Mouse (Mus musculus) megakaryocyte, adult 5-6 weeks (primary cell): ENCODE data around the gene Rimbp2. TPM values are rescaled to one million over a fixed set of nuclear protein-coding genes. Genes with fewer than 3 reads are reported as not detected.
"Not testable (repeated sequence)": the region's sequence is repeated elsewhere in the genome, so short reads cannot be mapped to it uniquely, and the experiment has no call there.

Source experiments
- ATAC-seq: 2 replicates; pipeline ENCODE4 v1.8.0; 2016; ENCODE audit warnings: mild to moderate bottlenecking, inconsistent platforms; ENCODE audit not compliant: poor library complexity, severe bottlenecking
- total RNA-seq, 2 experiments: library from RNA; stranded (forward) in 1 of 2; stranded (reverse) in 1 of 2; fragments of 153-499, 151-499 nt in 1 of 2; fragments of 221-1000, 200-1000 nt in 1 of 2; gene quantifications; 2 replicates each; pipeline versions ENCODE4 v1.2.3 to v1.2.4; 2015 to 2017

The Rimbp2 gene
- not detected in 2 replicates for total RNA-seq (2015)
- not detected in 2 replicates for total RNA-seq (2017)

- ATAC-seq: no peak
These were observed at the start of gene Rimbp2 for GRCm38 (mm10) chr5:128953278-128954070. Gene Rimbp2 (minus strand): TSS chr5:128953486.

GRCm38 (mm10) chr5:129002571-129003011 is 49.3 kb upstream of the Rimbp2 start:
- peak; percentile 66 for ATAC-seq

DNA sequence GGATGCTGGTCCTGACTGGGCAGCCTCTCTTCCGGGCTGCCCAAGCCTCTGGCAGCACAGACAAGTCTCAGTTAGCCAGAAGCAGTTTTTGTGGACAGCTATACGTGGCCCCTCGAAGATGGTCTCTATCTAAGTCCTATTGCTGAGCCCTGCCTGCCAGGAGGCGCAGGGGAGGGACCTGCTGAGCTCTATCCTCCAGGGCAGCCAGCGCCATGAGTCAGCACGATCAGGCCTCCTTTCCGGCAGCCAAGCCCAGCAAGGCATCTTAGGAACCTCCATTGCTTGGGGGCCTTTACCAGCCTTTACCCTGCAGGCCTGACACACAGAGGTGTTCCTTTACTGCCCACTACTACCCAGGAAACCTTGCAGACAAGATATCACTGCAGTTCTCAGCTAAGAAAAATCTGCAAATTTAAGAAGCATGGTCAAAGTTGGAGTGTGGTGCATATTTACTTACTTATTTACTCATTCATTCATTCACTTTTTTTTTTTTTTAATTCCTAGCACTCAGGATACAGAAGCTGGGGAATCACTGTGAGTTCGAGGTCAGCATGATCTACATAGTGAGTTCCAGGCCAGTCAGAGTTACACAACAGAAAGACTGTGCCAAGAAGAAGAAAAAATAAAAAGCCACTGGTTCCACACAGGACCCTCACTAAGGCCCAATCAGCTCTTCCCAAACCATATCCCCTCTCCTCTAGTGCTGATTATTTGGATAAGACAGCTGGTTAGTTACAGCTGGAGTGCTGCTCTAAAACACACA is 47.6 kb upstream of the Rimbp2 start:
- ATAC-seq: peak; percentile 46

DNA sequence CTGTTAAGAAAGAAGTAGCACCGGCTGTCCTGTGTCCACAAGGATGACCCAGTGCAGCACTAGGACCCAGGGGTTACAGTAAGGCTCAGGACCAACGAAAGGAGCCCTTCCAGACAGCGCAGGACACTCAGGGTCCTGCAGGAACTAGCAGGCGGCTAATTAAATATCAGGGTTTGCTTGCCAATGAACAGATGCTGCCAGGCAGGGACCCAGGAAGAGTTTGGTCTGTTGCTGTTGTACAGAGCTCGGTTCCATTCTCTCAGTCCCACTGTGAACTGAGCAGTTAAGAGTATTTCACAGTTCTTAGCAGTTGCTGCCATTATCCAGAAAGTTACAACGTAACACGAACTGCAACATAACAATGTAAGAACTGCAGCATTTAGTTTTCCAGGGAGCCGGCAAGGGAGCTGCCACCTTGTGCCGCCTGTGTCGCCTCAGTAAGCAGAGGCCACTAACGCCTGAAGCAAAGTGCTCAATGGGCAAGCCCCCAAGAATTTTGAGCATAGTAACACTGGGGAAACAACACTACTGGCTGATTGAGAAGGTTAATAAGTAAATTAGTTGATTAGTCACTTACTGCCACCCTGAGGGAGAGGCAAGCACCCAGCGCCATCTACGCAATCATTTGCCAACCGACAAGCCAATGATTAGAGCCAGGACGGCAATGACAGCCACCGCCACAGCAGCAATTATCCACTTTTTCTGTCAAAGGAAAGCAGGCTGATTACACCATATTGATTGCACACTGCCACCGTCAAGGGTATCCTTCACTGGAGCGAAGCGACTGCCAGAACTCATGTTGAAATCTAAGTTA is 34.1 kb upstream of the Rimbp2 start:
- no peak for ATAC-seq

DNA sequence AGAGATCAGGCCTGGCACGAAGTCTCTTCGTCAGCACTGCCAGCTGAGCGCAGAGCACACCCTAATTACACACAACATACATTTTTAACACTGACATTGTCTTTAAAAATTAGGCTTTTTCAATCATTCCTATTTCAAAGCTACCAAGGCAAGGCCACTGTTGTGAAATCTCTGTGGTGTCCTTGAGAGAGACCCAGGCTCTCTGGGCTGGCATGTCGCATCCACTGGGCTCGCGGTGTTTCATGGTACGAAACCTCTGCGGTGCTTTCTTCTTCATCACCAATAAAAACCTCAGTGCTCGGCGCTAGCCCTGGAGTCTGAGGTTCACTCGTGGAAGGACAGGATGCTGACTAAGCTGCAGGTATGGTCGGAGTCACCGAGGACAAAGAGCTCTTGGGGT is 32.7 kb upstream of the Rimbp2 start:
- no peak for ATAC-seq

DNA sequence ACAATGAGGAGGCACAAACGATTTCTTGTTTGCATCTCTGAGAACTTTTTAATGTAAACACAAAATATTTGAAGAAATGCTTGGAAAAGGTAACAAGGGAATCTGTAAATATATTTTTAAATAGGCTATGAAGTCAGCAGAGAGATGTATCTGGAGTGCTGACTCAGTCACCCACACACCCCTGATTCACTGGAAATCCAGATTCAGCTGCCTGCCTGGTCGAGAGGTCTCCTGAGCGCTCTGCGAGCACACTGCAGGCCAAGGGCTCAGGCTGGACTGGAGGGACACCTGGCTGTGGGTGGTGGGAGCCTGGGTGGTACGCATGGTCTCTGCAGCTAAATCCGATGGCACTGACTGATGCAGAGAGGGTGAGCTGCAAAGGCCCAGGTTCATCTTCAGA is 31.2 kb upstream of the Rimbp2 start:
- ATAC-seq: no peak

GRCm38 (mm10) chr5:128981607-128982006 is 28.3 kb upstream of the Rimbp2 start:
- ATAC-seq: peak; percentile 87

GRCm38 (mm10) chr5:128980857-128981256 is 27.6 kb upstream of the Rimbp2 start:
- ATAC-seq: no peak

DNA sequence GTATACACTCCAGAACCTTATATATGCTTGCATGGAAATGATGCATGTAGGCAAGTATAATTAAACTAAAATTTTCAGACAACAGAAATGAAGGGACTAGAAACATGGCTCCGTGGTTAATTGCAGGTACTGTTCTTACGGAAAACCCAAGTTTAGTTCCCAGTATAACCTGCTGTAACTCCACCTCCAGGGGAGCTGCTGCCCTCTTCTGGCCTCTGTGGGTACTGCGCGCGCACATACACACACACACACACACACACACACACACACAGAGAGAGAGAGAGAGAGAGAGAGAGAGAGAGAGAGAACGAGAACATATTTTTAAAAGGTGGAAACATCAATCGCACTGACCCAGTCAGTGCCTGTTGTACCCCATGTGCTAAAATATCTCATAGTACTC is 25.7 kb upstream of the Rimbp2 start:
- no peak for ATAC-seq

GRCm38 (mm10) chr5:128977466-128977865 is 24.2 kb upstream of the Rimbp2 start:
- ATAC-seq: not testable (repeated sequence)

DNA sequence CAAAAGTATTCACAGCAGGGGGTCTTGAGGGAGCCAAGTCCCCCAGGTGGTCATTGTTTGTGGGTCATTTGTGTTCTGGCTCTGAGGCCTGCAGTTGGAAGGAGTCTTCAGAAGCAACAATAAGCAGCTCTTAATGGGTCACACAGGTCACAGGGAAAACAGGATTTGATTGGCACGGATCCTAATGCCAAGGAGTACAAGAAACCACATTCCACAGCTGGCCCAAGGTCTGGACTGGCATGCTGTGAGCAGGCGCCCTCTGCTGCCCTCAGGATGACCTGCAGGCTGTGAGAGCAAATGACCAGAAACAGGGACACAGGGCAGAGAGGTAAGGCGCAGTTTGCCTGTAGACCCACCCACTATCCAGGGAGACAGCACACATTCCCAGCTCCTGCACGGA is 23.0 kb upstream of the Rimbp2 start:
- ATAC-seq: peak; percentile 49

DNA sequence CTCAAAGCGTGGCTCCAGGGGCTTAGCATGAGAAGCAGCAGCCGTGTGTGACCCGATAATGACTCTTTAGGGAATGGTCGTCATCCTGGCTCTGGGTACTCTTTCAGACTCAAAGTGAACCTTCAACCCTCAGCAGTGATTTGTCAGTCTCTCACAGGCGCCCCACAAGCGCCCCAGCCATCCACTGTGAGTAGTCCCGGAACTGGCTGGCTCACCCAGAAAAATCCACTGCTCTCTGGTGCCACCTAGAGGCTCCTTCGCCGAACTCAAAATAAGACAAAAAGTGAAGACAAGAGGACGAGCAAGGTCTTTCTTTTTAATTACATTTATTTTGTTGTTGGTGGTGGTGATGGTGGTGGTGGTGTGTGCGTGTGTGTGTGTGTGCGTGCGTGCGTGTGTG is 18.0 kb upstream of the Rimbp2 start:
- peak; percentile 79 for ATAC-seq

DNA sequence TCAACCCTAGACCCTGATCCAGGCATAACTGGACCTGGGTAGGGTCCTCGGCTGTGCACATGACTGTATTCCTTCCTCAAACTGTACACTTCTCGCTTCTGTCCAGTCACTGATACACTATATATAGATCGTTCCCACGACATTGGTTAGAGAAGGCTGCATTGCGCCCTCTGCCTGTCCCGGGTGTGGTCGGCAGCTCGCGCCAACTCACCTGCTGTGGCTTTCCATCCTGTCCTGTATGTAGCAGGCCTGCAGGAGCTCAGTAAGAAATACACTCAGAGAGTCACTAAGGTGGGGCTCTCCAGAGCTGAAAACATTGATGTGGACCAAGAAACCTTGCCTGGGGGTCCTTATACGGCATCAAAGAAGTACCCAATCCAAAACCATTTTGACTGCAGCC is 17.6 kb upstream of the Rimbp2 start:
- ATAC-seq: no peak

DNA sequence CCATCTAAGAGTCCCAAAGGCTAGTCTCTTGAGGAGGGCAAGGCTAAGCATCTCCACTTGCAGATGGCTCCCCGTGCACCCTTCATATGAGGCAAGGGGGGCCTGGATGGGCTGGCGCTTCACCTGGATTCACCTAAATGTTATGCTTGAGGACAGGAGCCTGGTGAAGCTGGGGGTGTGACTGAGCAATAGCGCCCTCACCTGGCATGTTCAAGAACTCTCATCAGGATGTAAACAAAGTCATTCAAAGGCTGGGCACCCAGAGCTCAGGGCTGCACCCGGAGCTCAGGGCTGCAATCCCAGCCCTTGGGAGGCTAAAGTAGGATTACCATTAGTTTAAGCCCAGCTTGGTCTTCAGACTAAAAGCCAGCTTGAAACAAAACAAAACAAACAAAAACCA is 11.1 kb upstream of the Rimbp2 start:
- no peak for ATAC-seq

DNA sequence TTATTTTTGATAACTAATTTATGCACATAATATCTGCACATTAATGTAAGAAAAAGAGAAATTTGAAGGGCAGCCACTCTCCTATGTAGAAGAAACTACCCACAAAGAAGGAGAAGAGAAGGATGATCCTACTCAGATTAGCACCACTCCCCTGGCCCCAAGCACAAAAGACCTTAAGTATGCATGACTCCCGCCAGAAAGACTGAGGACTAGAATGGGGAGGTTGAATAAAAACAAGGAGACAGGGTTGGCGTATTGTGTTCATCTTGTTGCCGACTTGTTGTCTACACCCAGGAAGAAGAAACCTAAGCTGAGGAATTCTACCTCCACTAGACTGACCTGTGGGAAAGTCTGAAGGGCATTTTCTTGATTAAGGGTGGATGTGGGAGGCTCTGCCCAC is 5.6 kb upstream of the Rimbp2 start:
- no peak for ATAC-seq

- not testable (repeated sequence) for ATAC-seq
These were observed 1.1 kb upstream of the Rimbp2 start for GRCm38 (mm10) chr5:128954371-128954770.

GRCm38 (mm10) chr5:128952291-128953195 is 743 bp downstream of the Rimbp2 start:
- no peak for ATAC-seq

DNA sequence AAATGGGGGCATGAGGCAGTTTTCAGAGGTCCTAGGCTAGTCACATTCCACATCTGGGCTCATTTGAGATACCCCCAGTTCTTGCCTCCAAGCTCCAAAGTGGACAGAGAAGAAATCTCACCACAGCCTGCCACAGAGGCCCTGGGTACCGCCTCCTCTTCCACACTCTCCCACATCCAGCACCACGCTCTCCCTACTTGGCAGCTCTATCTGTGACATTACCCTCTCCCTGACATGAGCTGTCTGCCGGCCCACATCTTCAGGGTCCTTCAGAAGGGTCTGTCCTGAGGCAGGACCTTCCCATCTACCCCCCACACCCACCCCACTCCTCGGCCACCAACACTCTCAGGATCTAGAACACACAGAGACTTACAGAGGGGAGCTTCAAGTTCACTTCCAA is 1.8 kb downstream of the Rimbp2 start:
- ATAC-seq: no peak

GRCm38 (mm10) chr5:128947093-128947492 is 6.2 kb downstream of the Rimbp2 start:
- no peak for ATAC-seq

GRCm38 (mm10) chr5:128940436-128940835 is 12.8 kb downstream of the Rimbp2 start:
- no peak for ATAC-seq
